Mouse (Mus musculus): ENCODE data around the gene Olfr652. TPM values are rescaled to one million over a fixed set of nuclear protein-coding genes. Genes with fewer than 3 reads are reported as not detected.

Gene Olfr652
- polyA plus RNA-seq, 1 experiment from 2014 or later: not detected

DNA sequence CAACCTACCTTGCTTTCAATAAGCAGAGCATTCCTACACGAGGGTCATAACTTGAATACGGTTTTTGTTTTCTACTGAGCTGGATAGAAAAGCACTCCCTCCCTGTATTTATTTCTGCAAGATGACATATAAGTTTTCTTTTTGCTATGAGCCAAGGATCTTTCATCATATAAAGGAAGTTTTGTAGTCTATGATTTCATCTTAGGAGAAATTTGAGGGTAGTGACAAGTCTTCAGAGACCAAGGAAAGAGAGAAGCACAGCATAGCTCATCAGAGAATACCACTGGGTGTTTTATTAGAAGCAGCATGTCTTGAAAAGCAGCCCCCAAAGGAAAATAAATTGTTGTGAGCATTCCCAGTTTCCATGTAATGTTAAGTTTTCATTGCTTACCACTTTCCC, 41.0 kb downstream of the Olfr652 start, which contains the start of gene Olfr655:
Gene Olfr655 (minus strand): TSS at position 101 of the 400 bp plus-strand sequence.
- no peak for ATAC-seq (ENCODE audit: insufficient number of reproducible peaks, insufficient read depth, low FRiP score, low read depth)
- H3K4me1 ChIP-seq (ENCODE audit: control insufficient read depth in 2 of 2, insufficient read depth in 2 of 2, low read length in 2 of 2): no peaks in the 10 kb centered on the region
- no peak within 1 kb of the TSS for H3K4me3 ChIP-seq (ENCODE audit: control insufficient read depth in 1 of 2, insufficient read depth in 1 of 2, low read depth in 1 of 2, low read length in 2 of 2)
- no peaks in the 10 kb centered on the region for H3K36me3 ChIP-seq (ENCODE audit: control insufficient read depth, insufficient read depth, low read length)
- no peaks in the 10 kb centered on the region for H3K9me3 ChIP-seq (ENCODE audit: control insufficient read depth, low read length)
- no peaks in the 10 kb centered on the region for H3K27me3 ChIP-seq (ENCODE audit: control insufficient read depth, insufficient read depth, low read length)
- WGBS: 78% methylated on average over 2 of the region's 2 CpGs
- no peak within 1 kb of the TSS for H3K9ac ChIP-seq (ENCODE audit: low read length)
- H3K27ac ChIP-seq (replicated peaks in 1 of 2; ENCODE audit: control insufficient read depth in 1 of 2, insufficient read depth in 1 of 2, low read depth in 2 of 2, low read length in 2 of 2): no peak within 1 kb of the TSS
- no peak within 1 kb of the TSS for H3K4me2 ChIP-seq (ENCODE audit: low read length)

DNA sequence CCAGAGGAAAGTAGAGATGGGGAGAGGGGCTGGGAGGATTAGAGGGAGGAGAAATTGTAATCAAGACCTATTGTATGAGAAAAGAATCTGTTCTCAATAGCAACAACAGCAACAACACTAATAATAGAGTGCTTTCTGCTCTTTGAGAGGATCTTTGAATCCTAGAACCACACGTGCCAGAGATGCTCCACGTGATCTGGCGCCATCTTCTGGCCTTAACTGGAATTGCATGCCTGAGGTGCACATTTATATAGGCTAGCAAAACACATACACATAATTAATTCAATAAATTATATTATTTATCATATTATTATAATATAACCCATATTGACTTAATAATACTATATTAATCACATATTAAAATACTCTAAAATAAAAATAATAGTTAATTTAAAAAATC, 42.5 kb downstream of the Olfr652 start:
- no peaks in the 10 kb centered on the region for H3K36me3 ChIP-seq (ENCODE audit: control insufficient read depth, insufficient read depth, low read length)
- WGBS: 3% methylated on average over 3 of the region's 3 CpGs
- no peaks in the 10 kb centered on the region for H3K27me3 ChIP-seq (ENCODE audit: control insufficient read depth, insufficient read depth, low read length)
- no peak overlapping the region for H3K4me2 ChIP-seq (ENCODE audit: low read length)
- ATAC-seq (ENCODE audit: insufficient number of reproducible peaks, insufficient read depth, low FRiP score, low read depth): no peak
- no peak overlapping the region for H3K27ac ChIP-seq (replicated peaks in 1 of 2; ENCODE audit: control insufficient read depth in 1 of 2, insufficient read depth in 1 of 2, low read depth in 2 of 2, low read length in 2 of 2)
- H3K9ac ChIP-seq (ENCODE audit: low read length): no peak overlapping the region
- no peaks in the 10 kb centered on the region for H3K4me1 ChIP-seq (ENCODE audit: control insufficient read depth in 2 of 2, insufficient read depth in 2 of 2, low read length in 2 of 2)
- no peaks in the 10 kb centered on the region for H3K9me3 ChIP-seq (ENCODE audit: control insufficient read depth, low read length)
- no peak overlapping the region for H3K4me3 ChIP-seq (ENCODE audit: control insufficient read depth in 1 of 2, insufficient read depth in 1 of 2, low read depth in 1 of 2, low read length in 2 of 2)

DNA sequence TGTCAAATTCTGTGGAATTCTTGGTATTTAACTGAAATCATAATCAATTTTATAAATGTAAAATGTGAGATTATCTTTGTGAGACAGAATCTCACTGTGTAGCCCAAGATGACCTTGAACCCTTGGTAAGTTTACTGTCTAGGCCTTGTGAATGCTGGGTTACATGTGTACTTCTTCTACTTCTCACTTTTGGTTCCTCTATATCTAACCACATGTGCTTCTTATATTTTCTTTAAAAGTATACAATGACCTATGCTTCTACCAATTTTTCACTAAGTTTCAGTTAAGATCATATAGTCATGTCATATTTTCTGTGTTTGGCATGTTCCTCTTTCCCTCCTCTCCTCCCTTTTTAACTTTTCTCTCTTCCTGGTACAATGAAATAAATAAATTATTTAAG, 44.0 kb downstream of the Olfr652 start:
- no peak for ATAC-seq (ENCODE audit: insufficient number of reproducible peaks, insufficient read depth, low FRiP score, low read depth)
- no peak overlapping the region for H3K9ac ChIP-seq (ENCODE audit: low read length)
- no peaks in the 10 kb centered on the region for H3K4me1 ChIP-seq (ENCODE audit: control insufficient read depth in 2 of 2, insufficient read depth in 2 of 2, low read length in 2 of 2)
- no peaks in the 10 kb centered on the region for H3K9me3 ChIP-seq (ENCODE audit: control insufficient read depth, low read length)
- H3K4me3 ChIP-seq (ENCODE audit: control insufficient read depth in 1 of 2, insufficient read depth in 1 of 2, low read depth in 1 of 2, low read length in 2 of 2): no peak overlapping the region
- H3K36me3 ChIP-seq (ENCODE audit: control insufficient read depth, insufficient read depth, low read length): no peaks in the 10 kb centered on the region
- H3K27ac ChIP-seq (replicated peaks in 1 of 2; ENCODE audit: control insufficient read depth in 1 of 2, insufficient read depth in 1 of 2, low read depth in 2 of 2, low read length in 2 of 2): no peak overlapping the region
- no peak overlapping the region for H3K4me2 ChIP-seq (ENCODE audit: low read length)
- no peaks in the 10 kb centered on the region for H3K27me3 ChIP-seq (ENCODE audit: control insufficient read depth, insufficient read depth, low read length)

DNA sequence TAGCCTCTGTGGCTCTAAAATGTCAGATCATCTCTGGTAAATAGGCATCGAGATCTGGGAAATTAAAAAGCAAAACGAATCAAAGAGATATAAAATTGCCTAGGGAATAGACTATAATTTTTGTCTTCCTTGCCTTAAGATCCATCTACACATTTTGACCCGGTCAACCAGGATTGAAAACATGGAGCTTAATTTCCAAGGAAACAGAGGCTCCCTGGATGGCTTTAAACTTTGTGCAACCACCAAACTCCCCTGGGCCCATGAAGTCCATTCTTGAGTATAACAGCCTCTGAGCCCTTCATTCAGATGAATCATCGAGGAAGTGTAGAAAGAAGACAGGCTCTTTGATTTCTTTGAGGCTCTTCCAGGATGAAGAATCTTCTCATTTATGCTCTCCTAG, 53.0 kb downstream of the Olfr652 start, which contains the start of gene Olfr656:
Gene Olfr656 (plus strand): TSS at position 301 of the 400 bp plus-strand sequence.
- ATAC-seq (ENCODE audit: insufficient number of reproducible peaks, insufficient read depth, low FRiP score, low read depth): no peak
- 66% methylated on average over 4 of the region's 4 CpGs for WGBS
- no peaks in the 10 kb centered on the region for H3K27me3 ChIP-seq (ENCODE audit: control insufficient read depth, insufficient read depth, low read length)
- no peak within 1 kb of the TSS for H3K4me3 ChIP-seq (ENCODE audit: control insufficient read depth in 1 of 2, insufficient read depth in 1 of 2, low read depth in 1 of 2, low read length in 2 of 2)
- H3K4me1 ChIP-seq (ENCODE audit: control insufficient read depth in 2 of 2, insufficient read depth in 2 of 2, low read length in 2 of 2): no peaks in the 10 kb centered on the region
- H3K36me3 ChIP-seq (ENCODE audit: control insufficient read depth, insufficient read depth, low read length): no peaks in the 10 kb centered on the region
- H3K9ac ChIP-seq (ENCODE audit: low read length): no peak within 1 kb of the TSS
- H3K9me3 ChIP-seq (ENCODE audit: control insufficient read depth, low read length): no peaks in the 10 kb centered on the region
- no peak within 1 kb of the TSS for H3K4me2 ChIP-seq (ENCODE audit: low read length)
- H3K27ac ChIP-seq (replicated peaks in 1 of 2; ENCODE audit: control insufficient read depth in 1 of 2, insufficient read depth in 1 of 2, low read depth in 2 of 2, low read length in 2 of 2): no peak within 1 kb of the TSS

Other genes with a start within 250 kb of the Olfr652 start
- gene Trim12a, start 245.4 kb upstream of the Olfr652 start, polyA plus RNA-seq (2014; fragmentation: Nextera tagmentation; extraction: Ambion mirVana): 8.0 and 9.5 TPM in 2 replicates
- 0.20 TPM in 1 of 2 replicates, not detected in the other for gene Trim34b, start 231.4 kb upstream of the Olfr652 start, polyA plus RNA-seq (2014; fragmentation: Nextera tagmentation; extraction: Ambion mirVana)
- gene Trim12c, start 207.5 kb upstream of the Olfr652 start, polyA plus RNA-seq (2014; fragmentation: Nextera tagmentation; extraction: Ambion mirVana): 2.0 and 2.6 TPM in 2 replicates
- gene Trim30b, start 191.0 kb upstream of the Olfr652 start, polyA plus RNA-seq (2014; fragmentation: Nextera tagmentation; extraction: Ambion mirVana): not detected in 2 replicates
- 0.11 and 0.23 TPM in 2 replicates for gene Trim30c, start 160.1 kb upstream of the Olfr652 start, polyA plus RNA-seq (2014; fragmentation: Nextera tagmentation; extraction: Ambion mirVana)
- 1.2 and 1.6 TPM in 2 replicates for gene Trim30a, start 95.7 kb upstream of the Olfr652 start, polyA plus RNA-seq (2014; fragmentation: Nextera tagmentation; extraction: Ambion mirVana)
- gene Trim30d, start 53.1 kb upstream of the Olfr652 start, polyA plus RNA-seq (2014; fragmentation: Nextera tagmentation; extraction: Ambion mirVana): 0.70 and 0.98 TPM in 2 replicates
- not detected in 2 replicates for gene Olfr651, start 10.8 kb upstream of the Olfr652 start, polyA plus RNA-seq (2014; fragmentation: Nextera tagmentation; extraction: Ambion mirVana)
- not detected in 2 replicates for gene Olfr653, start 16.4 kb downstream of the Olfr652 start, polyA plus RNA-seq (2014; fragmentation: Nextera tagmentation; extraction: Ambion mirVana)
- not detected in 2 replicates for gene Olfr654, start 26.1 kb downstream of the Olfr652 start, polyA plus RNA-seq (2014; fragmentation: Nextera tagmentation; extraction: Ambion mirVana)
- not detected in 2 replicates for gene Olfr655, start 40.9 kb downstream of the Olfr652 start, polyA plus RNA-seq (2014; fragmentation: Nextera tagmentation; extraction: Ambion mirVana)
- gene Olfr656, start 53.1 kb downstream of the Olfr652 start, polyA plus RNA-seq (2014; fragmentation: Nextera tagmentation; extraction: Ambion mirVana): not detected in 2 replicates
- gene Olfr657, start 63.9 kb downstream of the Olfr652 start, polyA plus RNA-seq (2014; fragmentation: Nextera tagmentation; extraction: Ambion mirVana): not detected in 2 replicates
- not detected in 2 replicates for gene Olfr658, start 86.4 kb downstream of the Olfr652 start, polyA plus RNA-seq (2014; fragmentation: Nextera tagmentation; extraction: Ambion mirVana)
- gene Olfr659, start 105.9 kb downstream of the Olfr652 start, polyA plus RNA-seq (2014; fragmentation: Nextera tagmentation; extraction: Ambion mirVana): not detected in 2 replicates
- gene Olfr661, start 125.6 kb downstream of the Olfr652 start, polyA plus RNA-seq (2014; fragmentation: Nextera tagmentation; extraction: Ambion mirVana): not detected in 2 replicates
- gene Usp17le, start 216.6 kb downstream of the Olfr652 start, polyA plus RNA-seq (2014; fragmentation: Nextera tagmentation; extraction: Ambion mirVana): not detected in 2 replicates

Data from heart, embryonic 14.5 days (tissue).